In the genomic region with DNA sequence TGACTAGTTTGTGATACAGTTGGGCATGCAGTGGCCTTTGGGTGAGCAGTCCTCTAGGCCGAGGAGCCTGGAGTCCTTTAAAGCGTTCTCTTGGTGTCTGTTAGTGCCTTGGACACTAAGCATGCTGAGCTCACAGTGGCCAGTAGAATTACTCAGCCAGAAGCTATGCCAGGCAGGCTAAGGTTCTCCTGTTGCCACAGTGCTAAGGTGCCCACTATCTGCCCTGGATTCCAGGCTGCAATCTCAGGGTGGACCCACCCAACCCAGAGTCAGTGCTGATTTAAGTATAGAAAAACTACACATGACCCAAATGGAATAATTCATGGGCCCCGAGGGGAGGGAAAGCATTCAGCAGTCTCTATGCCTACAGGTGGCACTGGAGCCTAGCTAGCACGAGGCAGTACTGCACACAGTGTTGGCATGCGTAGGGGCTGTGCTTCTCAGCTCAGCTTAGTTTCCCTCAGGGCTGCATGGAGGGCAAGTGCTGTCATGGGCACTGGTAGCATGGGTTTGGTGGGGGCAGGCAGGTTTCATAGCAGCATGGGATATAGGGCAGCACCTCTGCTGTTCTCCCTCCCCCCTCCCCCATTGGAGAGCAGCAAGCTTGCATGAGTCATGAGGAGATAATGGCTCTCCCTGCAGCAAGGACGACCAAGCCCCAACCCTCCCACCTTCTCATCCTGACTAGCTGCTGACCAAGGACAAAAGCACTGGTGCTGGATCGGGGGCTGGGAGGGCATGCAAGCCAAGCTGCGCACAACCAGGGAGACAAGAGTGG, we compare ENCODE assay signal across 7 mouse cellular contexts. TPM values are rescaled to one million over a fixed set of nuclear protein-coding genes. Genes with fewer than 3 reads are reported as not detected.
DNase-seq lines count a peak whose midpoint lies in the region; ATAC-seq lines count a peak whose summit lies in the region.

No protein-coding gene starts in this region.

- no peaks in the 10 kb centered on the region for H3K27me3 ChIP-seq in heart, embryonic 14.5 days (ENCODE audit: control insufficient read depth, insufficient read depth, low read length)
- no peaks in the 10 kb centered on the region for H3K27me3 ChIP-seq in neural tube, embryonic 14.5 days (ENCODE audit: control insufficient read depth, insufficient read depth, low read length)

- H3K9me3 ChIP-seq in heart, embryonic 14.5 days (ENCODE audit: control insufficient read depth, low read length), result no peaks in the 10 kb centered on the region
- H3K9me3 ChIP-seq in neural tube, embryonic 14.5 days (ENCODE audit: control insufficient read depth, low read length), result no peaks in the 10 kb centered on the region

- 49% methylated on average over 8 of the region's 8 CpGs for WGBS in heart, embryonic 14.5 days
- 64% methylated on average over 8 of the region's 8 CpGs for WGBS in neural tube, embryonic 14.5 days

- H3K27ac ChIP-seq in heart, embryonic 14.5 days (replicated peaks in 1 of 2; ENCODE audit: control insufficient read depth in 1 of 2, insufficient read depth in 1 of 2, low read depth in 2 of 2, low read length in 2 of 2), result no peak overlapping the region
- no peak overlapping the region for H3K27ac ChIP-seq in neural tube, embryonic 14.5 days (ENCODE audit: low read depth, low read length)

- peaks cover 11 to 13% of the 10 kb centered on the region in 2 experiments for H3K4me1 ChIP-seq in heart, embryonic 14.5 days (ENCODE audit: control insufficient read depth in 2 of 2, insufficient read depth in 2 of 2, low read length in 2 of 2)
- H3K4me1 ChIP-seq in neural tube, embryonic 14.5 days (ENCODE audit: control insufficient read depth, insufficient read depth, low read length), result no peaks in the 10 kb centered on the region

- H3K4me3 ChIP-seq in heart, embryonic 14.5 days (ENCODE audit: control insufficient read depth in 1 of 2, insufficient read depth in 1 of 2, low read depth in 1 of 2, low read length in 2 of 2), result no peak overlapping the region
- H3K4me3 ChIP-seq in neural tube, embryonic 14.5 days (ENCODE audit: low read depth, low read length), result no peak overlapping the region

- peak; percentile 52 for ATAC-seq in heart, embryonic 14.5 days (ENCODE audit: insufficient number of reproducible peaks, insufficient read depth, low FRiP score, low read depth)
- peak; percentile 66; the same call in 1 of the 2 replicates for ATAC-seq in neural tube, embryonic 14.5 days (ENCODE audit: low read depth)

- 0 out of 2 replicates have a peak overlapping the region, but pooled peaks have one; percentile 13 for H3K4me2 ChIP-seq in heart, embryonic 14.5 days (ENCODE audit: low read length)
- H3K4me2 ChIP-seq in neural tube, embryonic 14.5 days (ENCODE audit: low read depth, low read length), result no peak overlapping the region

- DNase-seq in ovary, adult 18-20 months (ENCODE audit: low spot score), result peak; percentile 73
- no peak for DNase-seq in ovary, postnatal 14 days (ENCODE audit: low spot score)
- DNase-seq in adrenal gland, postnatal 25 days, result peak; percentile 63
- DNase-seq in kidney, postnatal 10 days, result peak; percentile 32
- no peak for DNase-seq in spleen, postnatal 10 days (ENCODE audit: low spot score in 2 of 2)

- H3K36me3 ChIP-seq in heart, embryonic 14.5 days (ENCODE audit: control insufficient read depth, insufficient read depth, low read length), result peaks cover 19% of the 10 kb centered on the region; the same call in 1 of the 2 replicates
- peaks cover 15% of the 10 kb centered on the region; the same call in 1 of the 2 replicates for H3K36me3 ChIP-seq in neural tube, embryonic 14.5 days (ENCODE audit: control insufficient read depth, insufficient read depth, low read length)

- H3K9ac ChIP-seq in heart, embryonic 14.5 days (ENCODE audit: low read length), result no peak overlapping the region
- no peak overlapping the region for H3K9ac ChIP-seq in neural tube, embryonic 14.5 days (replicated peaks; ENCODE audit: low read depth, low read length)

RNA-seq across cellular contexts. Expression of gene Psmg4, which starts 29.8 kb away (rescaled TPM):
- 29.7 and 29.9 TPM in 2 replicates for total RNA-seq in adrenal gland, postnatal 25 days (2021)
- 81.2 and 81.7 TPM in 2 replicates for polyA plus RNA-seq in heart, embryonic 14.5 days (2014; fragmentation: Nextera tagmentation; extraction: Ambion mirVana)
- polyA plus RNA-seq in neural tube, embryonic 14.5 days (2014; fragmentation: Nextera tagmentation; extraction: Ambion mirVana), result 77.8 and 87.4 TPM in 2 replicates

Comparison
In these comparisons a context has a peak if more than half of its experiments do, and no peak if none do; other contexts are left out.
1. DNase-seq: peak in ovary, adult 18-20 months (single experiment), adrenal gland, postnatal 25 days (single experiment) and kidney, postnatal 10 days (single experiment); none in ovary, postnatal 14 days (single experiment) and spleen, postnatal 10 days (0 of 2).